Mouse (Mus musculus) heart, postnatal 0 days (tissue): ENCODE measurements at regions not wholly inside any gene's neighbourhood (a gene's known extent, or its start where the extent isn't known, plus 50 kb on each side); places are given as distances from the start of the nearest gene placed in this dataset.

Experiments
- CTCF ChIP-seq: IDR thresholded peaks from 2 replicates; pipeline ENCODE4 v1.5.1; 2016; ENCODE audit warnings: antibody characterized with exemption, control low read depth, low read depth
- EP300 ChIP-seq: IDR thresholded peaks from 2 replicates; pipeline ENCODE4 v1.6.1; 2016; ENCODE audit warnings: antibody characterized with exemption, low read depth

DNA sequence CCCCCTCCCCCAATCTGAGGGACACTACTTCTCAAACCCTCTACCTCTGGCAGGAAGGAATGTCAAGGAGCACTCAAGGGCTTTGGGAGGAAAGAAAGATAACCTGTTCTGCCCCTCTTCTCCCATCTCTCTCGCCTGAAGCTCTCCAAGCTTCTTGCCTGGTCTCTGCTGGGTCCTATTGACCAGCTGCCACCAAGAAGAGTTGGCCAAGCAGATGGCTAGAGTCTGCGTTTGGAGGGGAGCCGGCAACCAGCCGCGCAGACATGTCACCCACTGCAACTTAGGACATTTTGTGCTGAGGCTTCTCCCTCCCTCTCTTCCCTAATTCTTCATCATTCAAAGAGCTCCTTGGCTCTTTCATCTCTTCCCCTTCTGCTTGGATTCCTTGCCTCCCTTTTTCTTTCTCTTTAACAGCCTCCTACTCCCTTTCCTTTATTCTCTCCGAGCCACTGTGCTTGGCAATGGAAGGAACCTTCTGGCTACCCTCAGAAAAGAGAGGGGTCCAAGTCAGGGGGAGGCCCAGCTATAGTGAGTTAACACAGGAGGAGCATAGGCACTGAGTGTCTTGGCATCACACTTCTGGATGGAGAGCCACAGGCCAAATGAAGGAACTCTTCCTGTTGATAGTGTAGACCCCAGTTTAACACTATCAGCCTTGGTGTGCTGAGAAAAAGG lies 60.1 kb upstream of the Tnp1 start:
- no peak for TF ChIP-seq CTCF
- no peak for TF ChIP-seq EP300
